28 mouse cellular contexts compared by ENCODE assay signal in genomic region chr14:61589288-61590065, GRCm38 (mm10). TPM values are rescaled to one million over a fixed set of nuclear protein-coding genes. Genes with fewer than 3 reads are reported as not detected.
DNase-seq lines count a peak whose midpoint lies in the region; ATAC-seq lines count a peak whose summit lies in the region.
"Had no signal": no experiment of that assay in that cellular context is flagged by ENCODE, and none has a peak within 500 bp of the region (broad histone marks: within the 10 kb centered on the region; RNA-seq: fewer than 3 reads in every experiment).

No protein-coding gene starts in this region.

- DNase-seq in thymus, postnatal 0 days (ENCODE audit: low spot score), result peak; percentile 42
- no peak for DNase-seq in thymus, postnatal 25 days
- peak; percentile 16 for DNase-seq in T-cell, adult 2 months (ENCODE audit: low spot score)
- DNase-seq in natural killer cell, adult 2 months (ENCODE audit: low spot score in 2 of 2), result peak; percentile 45 to 67
- no peak for DNase-seq in adrenal gland, adult 2 months
- no peak for DNase-seq in adipocyte (ENCODE audit: low spot score)
- no peak for DNase-seq in right cerebral cortex, postnatal 36 days (ENCODE audit: low spot score in 2 of 2)
- DNase-seq: adrenal gland, postnatal 14 days; cerebellum, adult 11-12 months; cerebellum, adult 9-11 months; gastrocnemius, adult 2 months; heart, postnatal 36 days; kidney, adult 8-10 months; kidney, postnatal 4 days; lung, adult 18-20 months; lung, postnatal 4 days; retina, postnatal 1 day; right cerebral cortex, postnatal 25 days; spleen, adult 18-20 months; thymus, postnatal 36 days had no signal

- peak; percentile 92 for ATAC-seq in megakaryocyte, adult 5-6 weeks (ENCODE audit: poor library complexity, severe bottlenecking)
- ATAC-seq: activated CD4-positive, CD25-positive, alpha-beta regulatory T cell, adult 4 months; forebrain, embryonic 15.5 days; intestine, embryonic 16.5 days; liver, embryonic 12.5 days; lung, postnatal 0 days; midbrain, embryonic 16.5 days had no signal

RNA-seq across cellular contexts. Expression of gene Trim13, which starts 8.6 kb away (rescaled TPM):
- polyA plus RNA-seq in thymus, postnatal 0 days (2015; fragmentation: Nextera tagmentation; extraction: Ambion mirVana), result 18.2 and 19.2 TPM in 2 replicates
- 1.2 and 4.5 TPM in 2 replicates for total RNA-seq in megakaryocyte, adult 5-6 weeks (2015)
- 3.0 and 3.7 TPM in 2 replicates for total RNA-seq in megakaryocyte, adult 5-6 weeks (2017)
- total RNA-seq in adrenal gland, adult 2 months (2021), result 1 to 10 TPM; 7.0 to 9.0 TPM
- polyA plus RNA-seq in adrenal gland, adult 2 months (2012; rRNA removed), result 0.50 and 0.83 TPM in 2 replicates

RNA-seq across cellular contexts. Expression of gene Kcnrg, which starts 17.8 kb away (rescaled TPM):
- 0.91 and 1.3 TPM in 2 replicates for polyA plus RNA-seq in thymus, postnatal 0 days (2015; fragmentation: Nextera tagmentation; extraction: Ambion mirVana)
- total RNA-seq in megakaryocyte, adult 5-6 weeks (2015), result 0.20 TPM in 1 of 2 replicates, not detected in the other
- total RNA-seq in megakaryocyte, adult 5-6 weeks (2017), result not detected in 2 replicates
- under 1 TPM in 1 of 2 experiments, not detected in 1; 0.35 TPM for total RNA-seq in adrenal gland, adult 2 months (2021)
- polyA plus RNA-seq in adrenal gland, adult 2 months (2012; rRNA removed), result 0.06 TPM in 2 replicates
- total RNA-seq: gastrocnemius, adult 2 months; heart, postnatal 36 days had no signal
- polyA plus RNA-seq: G1E had no signal

RNA-seq across cellular contexts. Expression of gene Spryd7, which starts 32.8 kb away (rescaled TPM):
- polyA plus RNA-seq in thymus, postnatal 0 days (2015; fragmentation: Nextera tagmentation; extraction: Ambion mirVana), result 33.9 and 35.5 TPM in 2 replicates
- 5.7 and 8.0 TPM in 2 replicates for total RNA-seq in megakaryocyte, adult 5-6 weeks (2015)
- 3.1 and 4.9 TPM in 2 replicates for total RNA-seq in megakaryocyte, adult 5-6 weeks (2017)
- total RNA-seq in adrenal gland, adult 2 months (2021), result 10 to 100 TPM; 20.2 to 20.8 TPM
- 25.4 and 31.1 TPM in 2 replicates for polyA plus RNA-seq in adrenal gland, adult 2 months (2012; rRNA removed)

Comparison
In these comparisons a context has a peak if more than half of its experiments do, and no peak if none do; other contexts are left out.
1. DNase-seq: peak in thymus, postnatal 0 days (single experiment), T-cell, adult 2 months (single experiment) and natural killer cell, adult 2 months (2 of 2); none in thymus, postnatal 25 days (single experiment), adrenal gland, adult 2 months (single experiment), adipocyte (single experiment) and right cerebral cortex, postnatal 36 days (0 of 2).